Mouse (Mus musculus): ENCODE results near the gene Vipr1.

- TF ChIP-seq CTCF (conservative IDR thresholded peaks at IDR 0.05; ENCODE audit: low read length) (no peak), POU5F1 (IDR thresholded peaks at IDR 0.05; ENCODE audit: borderline replicate concordance, low read length) (no peak)
Observed at GRCm38 (mm10) chr9:121718792-121719318, 76.3 kb downstream of the Vipr1 start, which contains the start of gene Nktr.
